Mouse (Mus musculus) embryonic facial prominence, embryonic 14.5 days (tissue): Measurements from ENCODE around the gene Eva1c. TPM values are rescaled to one million over a fixed set of nuclear protein-coding genes. Genes with fewer than 3 reads are reported as not detected.

ENCODE experiments used
- ATAC-seq: fragments of 200-750 bp; cut with Nextera tagmentation; 2 replicates; pipeline ENCODE4 v1.8.0; 2017; ENCODE audit warnings: low read depth, moderate number of reproducible peaks, moderate TSS enrichment
- DNase-seq: peaks from one replicate; pipeline ENCODE4 v3.0.0-alpha.2; 2015; ENCODE audit warnings: low spot score
- H3K27ac ChIP-seq: fragments of 300-500 bp; sonication (generic); replicated peaks from 2 replicates; pipeline ENCODE4 v1.5.1; 2014; ENCODE audit warnings: low read depth, mild to moderate bottlenecking, low read length, moderate library complexity
- H3K27me3 ChIP-seq: fragments of 300-500 bp; sonication (generic); replicated peaks from 2 replicates; pipeline ENCODE4 v1.6.1; 2014; ENCODE audit warnings: low read length; ENCODE audit not compliant: control insufficient read depth, insufficient read depth
- H3K36me3 ChIP-seq: fragments of 300-500 bp; sonication (generic); 2 replicates; pipeline ENCODE4 v1.6.1; 2014; ENCODE audit warnings: low read length, mixed read lengths; ENCODE audit not compliant: control insufficient read depth, insufficient read depth
- H3K4me1 ChIP-seq: fragments of 300-500 bp; sonication (generic); 2 replicates; pipeline ENCODE4 v1.6.1; 2014; ENCODE audit warnings: antibody characterized with exemption, low read length; ENCODE audit not compliant: control insufficient read depth, insufficient read depth
- H3K4me2 ChIP-seq: fragments of 300-500 bp; sonication (generic); 2 replicates; pipeline ENCODE4 v1.6.1; 2014; ENCODE audit warnings: low read depth, mild to moderate bottlenecking, low read length, moderate library complexity, mixed read lengths
- H3K4me3 ChIP-seq: fragments of 300-500 bp; sonication (generic); 2 replicates; pipeline ENCODE4 v1.5.1; 2014; ENCODE audit warnings: low read depth, mild to moderate bottlenecking, low read length
- H3K9ac ChIP-seq: fragments of 300-500 bp; sonication (generic); 2 replicates; pipeline ENCODE4 v1.6.1; 2014; ENCODE audit warnings: low read depth, mild to moderate bottlenecking, low read length, moderate library complexity, mixed read lengths
- H3K9me3 ChIP-seq: fragments of 300-500 bp; sonication (generic); 2 replicates; pipeline ENCODE4 v1.6.1; 2016; ENCODE audit warnings: low read length; ENCODE audit not compliant: control insufficient read depth
- WGBS: fragments of 180-500 bp; shearing (Covaris S2); extraction: QIAGEN DNeasy Blood & Tissue Kit; methylation state at CpG from one replicate; pipeline ENCODE4 v1.1.7; 2014; 5-methylcytosine and 5-hydroxymethylcytosine counted together
- polyA plus RNA-seq: library from polyadenylated mRNA; unstranded; fragments of >200 nt; fragmentation: Nextera tagmentation; extraction: Ambion mirVana; gene quantifications from 2 replicates; pipeline ENCODE4 v1.2.1, GENCODE M21; 2014

Gene Eva1c
- polyA plus RNA-seq, 1 experiment from 2014 or later, result 4.5 TPM

DNA sequence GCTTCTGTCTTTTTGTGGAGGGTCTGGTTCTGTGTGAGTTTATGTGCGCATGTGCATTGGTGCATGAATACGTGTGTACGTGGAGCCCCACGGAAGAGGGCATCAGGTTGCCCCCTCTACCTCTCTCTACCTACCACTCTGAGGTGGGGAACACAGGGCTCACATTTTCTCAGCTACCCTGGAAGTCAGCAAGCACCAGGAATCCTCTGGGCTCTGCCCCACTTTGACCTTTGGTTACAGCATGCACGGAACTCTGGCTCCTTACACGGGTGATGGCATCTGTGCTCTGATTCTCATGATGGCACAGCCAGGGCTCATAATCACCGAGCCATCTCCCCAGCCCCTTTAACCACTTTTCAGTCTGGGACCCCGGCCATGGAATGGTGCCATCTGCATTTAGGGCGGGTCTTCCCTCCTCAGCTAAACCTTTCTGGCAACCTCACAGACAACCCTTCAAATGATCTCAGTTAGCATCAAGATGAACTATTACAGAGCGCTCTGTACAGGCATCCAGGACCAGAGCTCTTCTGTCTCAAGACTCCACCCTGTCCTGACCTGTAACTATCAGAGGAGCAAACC lies 37.0 kb downstream of the Eva1c start:
- H3K27ac ChIP-seq, result no peak overlapping the region
- no peaks in the 10 kb centered on the region for H3K9me3 ChIP-seq
- H3K4me1 ChIP-seq, result peaks cover 22% of the 10 kb centered on the region; the same call in 1 of the 2 replicates
- ATAC-seq, result no peak
- H3K9ac ChIP-seq, result no peak overlapping the region
- DNase-seq, result no peak
- no peaks in the 10 kb centered on the region for H3K36me3 ChIP-seq
- no peaks in the 10 kb centered on the region for H3K27me3 ChIP-seq
- no peak overlapping the region for H3K4me2 ChIP-seq
- H3K4me3 ChIP-seq, result no peak overlapping the region
- 78% methylated on average over 10 of the region's 10 CpGs for WGBS

DNA sequence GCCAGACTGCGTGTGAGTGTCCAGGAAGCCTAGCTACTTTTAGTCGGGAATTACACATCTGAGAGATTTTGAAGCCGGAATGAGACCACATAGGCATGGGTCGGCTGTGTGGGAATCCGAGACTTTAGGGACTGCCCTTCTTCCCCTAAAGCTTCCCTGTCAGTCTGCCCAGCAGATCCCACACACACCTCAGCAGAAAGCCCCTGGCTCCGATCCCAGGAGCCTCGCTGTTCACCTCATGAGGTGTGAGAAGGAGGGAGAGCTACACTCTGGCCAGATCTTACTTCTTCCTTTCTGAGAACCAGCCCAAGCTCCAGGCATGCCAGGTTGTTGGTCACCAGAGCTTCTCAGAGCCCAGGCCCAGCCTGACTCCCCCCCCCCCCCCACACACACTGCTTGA lies 38.2 kb downstream of the Eva1c start:
- Histone ChIP-seq H3K27ac (peak overlapping the region; percentile 41), H3K27me3 (no peaks in the 10 kb centered on the region), H3K36me3 (no peaks in the 10 kb centered on the region), H3K9me3 (no peaks in the 10 kb centered on the region), H3K4me2 (no peak overlapping the region), H3K4me1 (peaks cover 22% of the 10 kb centered on the region; the same call in 1 of the 2 replicates), H3K9ac (no peak overlapping the region), H3K4me3 (no peak overlapping the region)
- DNase-seq, result peak; percentile 37
- ATAC-seq, result peak; percentile 41; the same call in 1 of the 2 replicates
- 42% methylated on average over 7 of the region's 7 CpGs for WGBS

DNA sequence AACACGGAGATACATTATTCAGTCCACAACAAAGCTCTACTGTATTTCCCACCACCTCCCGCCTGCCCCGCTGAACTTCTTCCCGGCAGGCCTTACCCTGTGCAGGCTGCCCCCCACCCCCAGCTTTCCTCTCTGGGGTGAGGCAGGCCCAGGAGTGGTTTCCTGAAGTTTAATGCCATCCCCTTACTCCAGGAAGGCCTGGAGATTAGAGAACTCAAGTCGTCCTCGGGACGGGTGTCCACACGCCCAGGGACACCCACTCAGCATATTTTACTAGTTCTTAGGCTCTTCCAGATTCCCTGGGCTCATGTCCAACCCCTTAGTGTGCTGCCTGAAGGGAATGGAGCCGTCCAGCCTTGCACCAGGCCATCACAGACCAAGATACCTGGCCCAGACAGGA lies 39.1 kb downstream of the Eva1c start:
- Histone ChIP-seq H3K4me1 (peaks cover 22% of the 10 kb centered on the region; the same call in 1 of the 2 replicates), H3K36me3 (no peaks in the 10 kb centered on the region), H3K4me2 (no peak overlapping the region), H3K9ac (no peak overlapping the region), H3K9me3 (no peaks in the 10 kb centered on the region), H3K27ac (no peak overlapping the region; the same call in 1 of the 2 replicates), H3K27me3 (no peaks in the 10 kb centered on the region), H3K4me3 (no peak overlapping the region)
- ATAC-seq, result peak; percentile 51; the same call in 1 of the 2 replicates
- 36% methylated on average over 9 of the region's 9 CpGs for whole genome bisulfite sequencing
- DNase-seq, result peak; percentile 22

GRCm38 (mm10) chr16:90868129-90868528 lies 41.6 kb downstream of the Eva1c start:
- ATAC-seq, result peak; percentile 84
- no peak overlapping the region for H3K27ac ChIP-seq
- WGBS, result 20% methylated on average over 7 of the region's 7 CpGs
- no peaks in the 10 kb centered on the region for H3K36me3 ChIP-seq
- H3K4me3 ChIP-seq, result no peak overlapping the region
- no peaks in the 10 kb centered on the region for H3K27me3 ChIP-seq
- H3K4me2 ChIP-seq, result no peak overlapping the region
- peaks cover 22% of the 10 kb centered on the region; the same call in 1 of the 2 replicates for H3K4me1 ChIP-seq
- H3K9ac ChIP-seq, result no peak overlapping the region
- peak; percentile 75 for DNase-seq
- H3K9me3 ChIP-seq, result no peaks in the 10 kb centered on the region

DNA sequence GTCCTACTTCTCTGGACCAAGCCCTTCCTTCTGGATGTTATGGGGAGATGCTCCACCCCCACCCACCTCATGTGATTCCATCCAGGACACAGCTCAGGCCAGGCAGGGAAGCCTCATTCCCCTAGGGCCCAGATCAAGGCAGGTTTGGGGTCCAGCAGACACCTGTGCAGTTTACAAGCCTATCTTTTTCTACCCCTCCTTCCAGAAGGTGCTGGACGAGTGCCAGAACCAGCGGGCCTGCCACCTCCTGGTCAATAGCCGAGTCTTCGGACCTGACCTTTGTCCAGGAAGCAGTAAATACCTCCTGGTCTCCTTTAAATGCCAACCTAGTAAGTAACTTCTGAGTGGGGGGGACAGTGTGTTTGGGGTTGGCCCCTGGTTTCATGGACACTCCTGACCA lies 42.8 kb downstream of the Eva1c start:
- DNase-seq (no peak), ATAC-seq (no peak)
- H3K4me3 ChIP-seq, result no peak overlapping the region
- no peak overlapping the region for H3K4me2 ChIP-seq
- peaks cover 17% of the 10 kb centered on the region; the same call in 1 of the 2 replicates for H3K4me1 ChIP-seq
- WGBS, result 82% methylated on average over 4 of the region's 4 CpGs
- H3K27ac ChIP-seq, result no peak overlapping the region
- no peaks in the 10 kb centered on the region for H3K9me3 ChIP-seq
- no peaks in the 10 kb centered on the region for H3K36me3 ChIP-seq
- no peaks in the 10 kb centered on the region for H3K27me3 ChIP-seq
- H3K9ac ChIP-seq, result no peak overlapping the region

DNA sequence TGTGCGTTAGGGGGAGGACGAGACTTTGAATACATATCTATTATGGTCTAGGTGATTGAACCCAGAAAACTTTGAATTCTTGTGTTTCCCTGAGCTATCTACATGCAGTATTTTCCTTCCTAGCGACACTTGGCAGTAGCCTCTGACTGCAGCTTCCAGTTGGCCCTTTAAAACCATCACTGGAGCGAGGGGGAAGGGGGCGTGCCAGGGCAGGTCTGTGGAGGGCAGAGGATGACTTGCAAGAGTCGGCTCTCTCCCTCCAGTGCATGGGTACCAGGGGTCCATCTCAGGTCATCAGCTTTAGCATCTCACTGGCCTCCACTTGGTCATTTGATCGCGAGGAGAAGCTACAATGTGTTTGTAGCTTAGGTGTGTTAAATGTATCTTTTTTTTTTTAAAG lies 46.4 kb downstream of the Eva1c start:
- no peak overlapping the region for H3K4me3 ChIP-seq
- H3K27ac ChIP-seq, result no peak overlapping the region
- H3K4me2 ChIP-seq, result no peak overlapping the region
- 66% methylated on average over 8 of the region's 8 CpGs for WGBS
- no peaks in the 10 kb centered on the region for H3K36me3 ChIP-seq
- ATAC-seq, result no peak
- H3K27me3 ChIP-seq, result no peaks in the 10 kb centered on the region
- no peaks in the 10 kb centered on the region for H3K9me3 ChIP-seq
- H3K4me1 ChIP-seq, result 0 out of 2 replicates have a peak, but pooled peaks cover 4% of the 10 kb centered on the region
- H3K9ac ChIP-seq, result no peak overlapping the region
- no peak for DNase-seq

DNA sequence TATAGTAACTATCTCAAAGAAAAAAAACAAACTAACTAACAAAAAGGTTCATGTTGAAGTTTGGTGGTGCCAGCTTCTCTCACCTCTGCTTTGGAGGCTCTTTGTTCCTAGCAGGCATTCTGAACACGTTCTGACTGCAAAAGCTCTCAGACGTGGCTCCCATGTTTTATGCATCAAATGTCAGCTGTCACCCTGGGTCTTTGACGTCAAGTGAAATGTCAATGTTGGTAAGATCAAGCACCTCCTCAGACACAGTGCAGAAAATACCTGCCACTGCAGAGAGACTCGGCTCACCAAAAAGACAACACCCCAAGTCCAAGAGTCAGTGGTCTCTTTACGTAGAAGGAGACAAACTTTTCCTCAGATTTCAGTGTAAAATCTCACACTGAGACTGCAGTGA lies 48.0 kb downstream of the Eva1c start:
- H3K36me3 ChIP-seq, result no peaks in the 10 kb centered on the region
- no peaks in the 10 kb centered on the region for H3K4me1 ChIP-seq
- H3K4me3 ChIP-seq, result no peak overlapping the region
- no peak overlapping the region for H3K27ac ChIP-seq
- no peak overlapping the region for H3K9ac ChIP-seq
- H3K4me2 ChIP-seq, result no peak overlapping the region
- no peaks in the 10 kb centered on the region for H3K27me3 ChIP-seq
- 70% methylated on average over 5 of the region's 5 CpGs for WGBS
- ATAC-seq (no peak), DNase-seq (no peak)
- no peaks in the 10 kb centered on the region for H3K9me3 ChIP-seq

DNA sequence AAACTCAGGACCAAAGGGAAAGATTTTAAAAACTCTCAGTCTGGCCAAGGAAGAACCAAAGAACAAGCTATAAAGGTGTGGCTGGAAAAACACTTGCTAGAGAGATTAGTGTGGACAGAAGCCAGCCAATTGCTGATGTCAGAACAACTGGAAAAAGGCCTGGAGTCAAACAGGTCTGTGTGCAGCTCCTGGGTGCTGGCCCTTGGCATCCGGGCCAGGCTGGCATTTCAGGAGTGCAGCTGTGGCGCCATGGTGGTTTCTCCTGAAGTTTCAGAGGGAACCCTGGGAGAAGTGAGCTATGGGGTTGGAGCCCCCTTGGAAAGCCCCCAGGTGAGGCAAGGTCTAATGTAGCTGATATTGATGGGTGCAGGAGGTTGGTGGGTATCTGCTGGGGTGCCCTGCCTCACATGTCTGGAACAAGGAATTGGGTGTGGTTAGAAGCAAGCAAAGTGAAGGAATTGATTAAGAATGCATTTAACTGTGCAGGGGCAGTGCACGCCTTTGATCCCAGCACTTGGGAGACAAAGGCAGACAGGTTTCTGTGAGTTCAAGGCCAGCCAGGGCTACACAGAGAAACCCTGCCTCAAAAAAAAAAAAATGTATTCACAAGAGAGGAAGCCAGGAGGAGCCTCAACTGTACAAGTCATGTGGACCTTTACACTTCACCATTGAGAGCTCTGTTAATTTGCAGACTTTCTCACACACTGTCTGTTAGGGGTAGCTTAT lies 51.8 kb downstream of the Eva1c start:
- ATAC-seq, result no peak
- H3K9ac ChIP-seq, result no peak overlapping the region
- WGBS, result 87% methylated on average over 3 of the region's 3 CpGs
- no peaks in the 10 kb centered on the region for H3K36me3 ChIP-seq
- no peak for DNase-seq
- peaks cover 15% of the 10 kb centered on the region for H3K4me1 ChIP-seq
- H3K27ac ChIP-seq, result no peak overlapping the region
- H3K27me3 ChIP-seq, result no peaks in the 10 kb centered on the region
- H3K9me3 ChIP-seq, result no peaks in the 10 kb centered on the region
- H3K4me3 ChIP-seq, result no peak overlapping the region
- H3K4me2 ChIP-seq, result no peak overlapping the region
